Mouse (Mus musculus) heart, postnatal 36 days (tissue): ENCODE results near the gene Vtn. TPM values are rescaled to one million over a fixed set of nuclear protein-coding genes. Genes with fewer than 3 reads are reported as not detected.

Experiments used
- DNase-seq, 2 experiments: peaks; one replicate each; pipeline ENCODE4 v3.0.0; 2021 to 2022
- intact Hi-C: fragments of 180-260 bp; cut with DNase I; formaldehyde crosslinking; loops from one replicate; pipeline ENCODE4 v1.15.1; 2025
- total RNA-seq, 2 experiments: library from RNA; stranded (reverse); gene quantifications; 2 replicates each; pipeline ENCODE4 v1.2.3; 2021

Vtn gene
- 10 to 100 TPM; 20.9 to 22.9 TPM for total RNA-seq

GRCm38 (mm10) chr11:78499004-78499403 lies at the start of gene Vtn:
TSS of gene Vtn (plus strand) at chr11:78499091.
- peak in 1 of 2 experiments; percentile 52 for DNase-seq
- intact Hi-C loops: no loop called here

DNA sequence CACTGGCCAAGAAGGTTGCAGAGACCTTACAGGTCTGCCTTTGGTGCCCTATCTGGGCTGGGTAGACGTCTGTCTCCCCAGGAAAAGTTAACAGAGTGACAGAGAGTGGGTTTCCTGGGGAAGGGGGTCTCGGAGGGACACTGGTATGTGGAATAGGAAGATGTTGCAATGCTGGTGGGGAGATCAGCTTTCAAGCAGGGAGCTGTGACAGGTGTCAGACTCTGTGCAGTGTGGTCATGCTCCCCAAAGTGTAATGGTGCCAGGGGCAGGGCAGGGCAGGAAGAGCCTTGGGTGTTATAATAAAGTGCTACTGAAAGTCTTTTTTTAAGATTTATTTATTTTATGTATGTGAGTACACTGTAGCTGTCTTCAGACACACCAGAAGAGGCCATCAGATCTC lies 48.6 kb upstream of the Vtn start:
- intact Hi-C loops: loop anchor here (5.0 kb wide), 1 partner anchor 93 kb away; no protein-coding TSS in a partner anchor
- DNase-seq: no peak

GRCm38 (mm10) chr11:78453675-78454074 lies 45.2 kb upstream of the Vtn start:
- intact Hi-C loops: loop anchor here (5.0 kb wide), 1 partner anchor 96 kb away; no protein-coding TSS in a partner anchor
- peak; percentile 44 to 70 for DNase-seq

- no peak for DNase-seq
- intact Hi-C loops: loop anchor here (5.0 kb wide), 1 partner anchor 97 kb away; no protein-coding TSS in a partner anchor
These were observed 44.6 kb upstream of the Vtn start for GRCm38 (mm10) chr11:78454276-78454675.

DNA sequence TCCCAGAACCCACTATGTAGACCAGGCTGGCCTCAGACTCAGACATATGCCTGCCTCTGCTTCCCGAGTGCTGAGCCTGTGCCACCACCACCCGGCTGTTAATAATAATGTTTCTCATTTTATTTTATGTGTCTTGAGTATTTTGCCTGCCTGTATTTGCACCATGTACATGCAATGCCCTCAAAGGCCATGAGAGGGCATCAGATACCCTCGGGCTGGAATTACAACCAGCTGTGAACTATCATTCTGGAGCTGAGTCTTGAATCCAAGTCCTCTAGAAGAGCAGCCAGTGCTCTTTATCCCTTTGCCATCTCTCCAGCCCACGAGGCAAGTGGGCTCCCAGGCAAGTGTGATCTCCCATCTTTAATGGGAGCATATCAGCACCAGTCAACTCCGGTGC lies 43.6 kb upstream of the Vtn start:
- intact Hi-C loops: no loop called here
- DNase-seq: peak; percentile 18 to 46

DNA sequence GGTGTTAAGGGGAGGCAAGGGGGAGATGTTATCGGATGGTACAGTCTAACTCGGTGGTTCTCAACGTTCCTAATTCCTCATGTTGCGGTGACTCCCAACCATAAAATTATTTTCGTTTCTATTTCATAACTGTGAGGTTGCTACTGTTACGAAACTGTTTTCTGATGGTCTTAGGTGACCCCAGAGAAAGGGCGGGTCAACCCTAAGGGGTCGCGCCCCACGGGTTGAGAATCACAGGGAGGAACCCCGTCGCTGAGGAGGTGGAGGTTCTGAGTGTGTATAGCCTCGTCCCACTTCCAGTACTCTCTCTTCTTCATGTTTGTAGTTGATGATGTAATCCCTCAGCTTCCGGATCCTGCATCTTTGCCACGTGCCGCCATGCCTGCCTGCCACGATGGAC lies 40.2 kb upstream of the Vtn start:
- intact Hi-C loops: no loop called here
- no peak for DNase-seq

GRCm38 (mm10) chr11:78461894-78462293 lies 37.0 kb upstream of the Vtn start:
- intact Hi-C loops: no loop called here

GRCm38 (mm10) chr11:78462669-78463068 lies 36.2 kb upstream of the Vtn start:
- intact Hi-C loops: no loop called here
- no peak for DNase-seq

More at GRCm38 (mm10) chr11:78461894-78462293, 37.0 kb upstream of the Vtn start:
- no peak for DNase-seq

GRCm38 (mm10) chr11:78463286-78464036 lies 35.4 kb upstream of the Vtn start:
- intact Hi-C loops: no loop called here
- DNase-seq: no peak

DNA sequence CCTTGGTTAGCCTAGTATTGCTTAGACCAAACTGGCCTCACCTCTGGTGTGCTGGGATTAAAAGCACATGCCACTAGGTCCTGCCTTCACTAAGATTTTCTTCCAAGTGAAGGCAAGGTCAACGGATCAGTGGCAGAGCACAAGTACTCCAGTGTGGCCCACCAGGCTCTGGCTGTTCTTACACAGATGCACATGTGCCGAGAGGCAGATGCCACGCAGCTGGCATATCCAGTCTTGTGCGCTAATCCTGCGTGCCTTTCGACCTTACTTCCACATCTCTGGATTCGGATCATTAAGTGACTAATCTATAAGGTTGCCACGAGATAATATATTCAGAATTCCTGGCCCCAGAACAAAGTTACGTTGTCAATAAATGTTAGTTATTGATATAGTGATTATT lies 33.8 kb upstream of the Vtn start:
- DNase-seq: no peak
- intact Hi-C loops: no loop called here

- intact Hi-C loops: no loop called here
These were observed 33.2 kb upstream of the Vtn start, which contains the start of gene Slc46a1 for GRCm38 (mm10) chr11:78465568-78466180. TSS of gene Slc46a1 (plus strand) at chr11:78465697.

DNA sequence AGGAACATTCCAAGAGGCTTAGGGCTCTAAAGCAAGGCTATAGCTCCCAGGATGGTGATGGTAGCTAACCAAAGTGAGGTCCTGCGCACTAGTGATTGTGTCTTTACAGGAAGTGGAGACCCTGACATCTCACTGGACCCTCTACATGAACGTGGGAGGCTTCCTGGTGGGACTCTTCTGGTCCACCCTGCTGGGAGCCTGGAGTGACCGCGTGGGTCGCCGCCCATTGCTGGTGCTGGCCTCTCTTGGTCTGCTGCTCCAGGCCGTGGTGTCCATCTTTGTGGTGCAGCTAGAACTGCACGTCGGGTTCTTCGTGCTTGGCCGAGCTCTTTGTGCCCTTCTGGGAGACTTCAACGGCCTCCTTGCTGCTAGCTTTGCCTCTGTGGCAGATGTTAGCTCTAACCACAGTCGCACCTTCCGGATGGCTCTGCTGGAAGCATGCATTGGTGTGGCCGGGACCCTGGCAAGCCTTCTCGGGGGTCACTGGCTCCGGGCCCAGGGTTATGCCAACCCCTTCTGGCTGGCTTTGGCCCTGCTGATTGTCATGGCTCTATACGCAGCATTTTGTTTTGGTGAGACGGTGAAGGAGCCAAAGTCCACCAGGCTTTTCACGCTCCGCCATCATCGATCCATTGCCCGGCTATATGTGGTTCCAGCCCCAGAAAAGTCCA lies 32.5 kb upstream of the Vtn start:
- intact Hi-C loops: no loop called here
- DNase-seq: no peak

More at GRCm38 (mm10) chr11:78465568-78466180, 33.2 kb upstream of the Vtn start, which contains the start of gene Slc46a1:
- DNase-seq: peak; percentile 78 to 82

- intact Hi-C loops: no loop called here
- DNase-seq: no peak
These were observed 31.4 kb upstream of the Vtn start for GRCm38 (mm10) chr11:78467515-78467914.

DNA sequence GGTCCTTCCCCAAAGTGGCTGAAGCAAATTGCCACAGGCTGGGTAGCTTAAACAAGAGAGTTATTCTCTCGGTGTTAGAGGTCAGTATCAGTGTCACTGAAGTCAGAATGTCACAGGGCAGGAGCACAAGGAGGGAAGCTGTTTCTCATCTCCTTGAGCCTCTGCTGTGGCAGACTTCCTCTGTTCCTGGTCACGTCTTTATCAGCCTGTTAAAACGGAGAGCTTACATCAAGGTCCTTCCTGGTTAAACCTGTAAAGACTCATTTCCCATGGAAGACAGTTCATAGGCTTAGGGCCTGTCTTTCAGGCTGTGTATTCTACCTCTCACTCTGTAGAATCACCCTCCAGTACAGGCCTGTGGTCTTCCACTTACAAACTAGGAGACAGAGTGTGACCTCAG lies 31.0 kb upstream of the Vtn start:
- DNase-seq: no peak
- intact Hi-C loops: no loop called here

DNA sequence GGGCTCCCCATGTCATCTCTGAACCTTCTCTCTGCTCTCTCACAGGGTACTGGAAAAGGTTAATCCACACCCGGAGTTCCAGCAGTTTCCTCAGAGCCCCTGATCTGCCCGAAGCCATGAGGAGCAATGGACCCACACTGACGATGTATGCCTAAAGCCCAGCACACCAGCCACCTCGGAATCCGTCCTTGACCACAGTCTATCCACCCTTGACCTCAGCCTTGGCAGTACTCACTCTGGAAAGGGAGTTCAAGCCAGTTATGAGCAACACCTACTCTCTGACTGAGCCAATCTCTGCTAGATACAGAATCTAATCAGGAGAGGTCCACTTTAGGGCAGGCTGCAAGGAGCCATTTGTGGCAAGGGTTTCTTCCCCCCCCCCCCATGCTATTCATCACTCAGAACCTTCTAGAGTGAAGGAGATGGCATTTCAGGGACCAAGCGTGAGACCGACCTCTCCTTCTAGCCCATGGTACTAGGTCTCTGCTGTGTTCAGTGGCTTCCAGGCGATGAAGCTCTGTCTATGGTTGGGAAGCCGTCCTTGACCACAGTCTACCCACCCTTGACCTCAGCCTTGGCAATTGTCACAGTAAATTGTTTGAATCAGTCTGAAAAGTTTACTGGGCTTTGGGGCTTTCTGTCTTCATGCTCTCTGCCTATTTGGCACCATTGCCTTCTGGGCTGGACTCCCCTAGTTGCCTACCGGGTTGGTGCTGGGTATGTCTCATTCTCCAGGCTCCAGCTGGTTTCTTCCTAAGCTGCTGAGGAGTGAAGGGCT lies 27.4 kb upstream of the Vtn start:
- no peak for DNase-seq
- intact Hi-C loops: no loop called here

- intact Hi-C loops: no loop called here
- no peak for DNase-seq
These were observed 23.6 kb upstream of the Vtn start for GRCm38 (mm10) chr11:78475289-78475688.

DNA sequence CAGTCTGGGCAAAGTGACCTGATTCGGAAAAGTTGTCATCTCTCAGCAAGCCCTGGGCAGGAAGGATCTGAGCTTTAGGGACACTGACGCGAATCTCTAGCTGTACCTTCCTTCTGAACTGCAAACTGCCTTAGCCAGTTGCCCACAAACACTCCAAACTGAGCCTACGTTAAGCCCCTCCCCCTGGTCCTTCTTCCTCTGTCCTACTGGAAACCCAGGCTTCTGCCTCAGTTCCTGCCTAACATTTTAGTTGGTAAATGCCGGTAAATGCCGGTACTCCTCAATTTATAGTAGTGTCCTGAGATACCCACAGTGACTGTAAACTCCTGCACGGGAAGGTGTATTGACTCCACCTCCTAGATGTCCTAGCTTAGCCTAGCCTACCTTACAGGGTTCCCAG lies 15.3 kb upstream of the Vtn start:
- intact Hi-C loops: no loop called here

DNA sequence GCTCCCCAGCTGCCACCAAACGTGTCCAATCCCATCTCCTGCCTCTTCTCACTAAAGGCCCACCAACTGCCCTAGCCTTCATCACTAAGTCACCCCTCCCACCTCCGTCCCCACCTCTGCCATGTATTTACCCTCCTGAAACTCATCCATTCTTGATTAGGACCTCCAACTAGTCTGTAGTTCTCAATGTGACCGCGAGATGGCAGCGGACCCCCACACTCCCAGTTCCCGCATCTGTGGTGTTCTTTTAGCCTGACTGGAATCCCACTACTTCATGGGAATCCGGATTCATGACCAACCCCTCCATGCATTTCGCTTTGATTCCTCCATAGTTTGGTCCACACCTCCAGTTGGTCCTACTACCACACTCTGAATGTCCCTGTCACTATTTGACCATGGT lies 10.7 kb upstream of the Vtn start:
- DNase-seq: peak; percentile 75 to 77
- intact Hi-C loops: loop anchor here (1.0 kb wide), 1 partner anchor 21 kb away; no protein-coding TSS in a partner anchor

More for the DNA sequence above, 15.3 kb upstream of the Vtn start:
- no peak for DNase-seq

DNA sequence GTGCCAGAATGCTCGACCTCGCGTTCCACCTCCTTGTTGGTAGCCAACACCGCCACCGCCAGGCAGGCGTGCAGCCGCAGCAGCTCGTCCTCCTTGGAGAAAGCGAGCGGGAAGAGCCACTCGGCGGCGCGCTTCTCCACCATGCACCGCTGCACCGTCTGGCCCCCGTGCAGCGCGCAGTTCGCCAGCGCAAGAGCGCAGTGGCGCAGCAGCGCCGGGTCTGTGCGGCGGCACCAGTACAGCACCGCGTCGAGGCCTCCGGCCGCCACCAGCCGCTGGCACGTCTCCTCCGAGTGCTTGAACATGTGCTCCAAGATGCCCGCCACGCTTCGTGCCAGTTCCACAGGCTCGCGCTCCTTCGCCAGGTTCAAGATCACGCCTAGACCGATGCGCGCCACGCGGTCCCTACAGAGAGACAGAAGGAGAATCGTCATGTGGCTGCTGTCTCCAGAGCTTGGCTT lies 8.1 kb upstream of the Vtn start:
- DNase-seq: no peak
- intact Hi-C loops: no loop called here

DNA sequence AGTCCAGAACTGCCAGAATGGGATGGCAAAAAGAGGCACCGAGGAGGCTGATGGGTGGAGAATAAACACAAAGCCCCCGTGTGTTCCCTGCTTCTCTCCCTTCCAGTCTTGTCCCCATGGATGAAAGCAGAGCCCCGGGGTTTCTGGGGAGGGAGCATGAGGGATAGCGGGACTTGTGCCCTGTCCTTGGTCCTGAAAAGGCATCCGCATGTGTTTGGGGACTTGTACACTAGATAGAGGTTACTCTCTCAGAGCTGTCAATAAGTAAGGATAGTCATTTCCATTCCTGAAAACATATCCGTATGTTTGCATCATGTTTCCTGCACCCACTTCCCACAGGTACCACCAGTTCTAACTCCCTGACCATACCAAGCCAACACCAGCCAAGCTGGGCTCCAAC lies 3.0 kb upstream of the Vtn start:
- intact Hi-C loops: no loop called here
- peak in 1 of 2 experiments; percentile 35 for DNase-seq
